Mouse (Mus musculus) skeletal muscle tissue, postnatal 0 days (tissue): ENCODE results near the gene Spns1. TPM values are rescaled to one million over a fixed set of nuclear protein-coding genes. Genes with fewer than 3 reads are reported as not detected.

Experiments
- microRNA-seq, 2 experiments: library from miRNA; unstranded; fragments of <30 nt; microRNA quantifications; one replicate each; pipeline ENCODE4; 2016
- polyA plus RNA-seq: library from polyadenylated mRNA; unstranded; fragments of >200 nt; fragmentation: Nextera tagmentation; extraction: Ambion mirVana; gene quantifications from 2 replicates; pipeline ENCODE4 v1.2.1, GENCODE M21; 2015

Spns1 gene
- 27.8 and 28.4 TPM in 2 replicates for polyA plus RNA-seq

DNA sequence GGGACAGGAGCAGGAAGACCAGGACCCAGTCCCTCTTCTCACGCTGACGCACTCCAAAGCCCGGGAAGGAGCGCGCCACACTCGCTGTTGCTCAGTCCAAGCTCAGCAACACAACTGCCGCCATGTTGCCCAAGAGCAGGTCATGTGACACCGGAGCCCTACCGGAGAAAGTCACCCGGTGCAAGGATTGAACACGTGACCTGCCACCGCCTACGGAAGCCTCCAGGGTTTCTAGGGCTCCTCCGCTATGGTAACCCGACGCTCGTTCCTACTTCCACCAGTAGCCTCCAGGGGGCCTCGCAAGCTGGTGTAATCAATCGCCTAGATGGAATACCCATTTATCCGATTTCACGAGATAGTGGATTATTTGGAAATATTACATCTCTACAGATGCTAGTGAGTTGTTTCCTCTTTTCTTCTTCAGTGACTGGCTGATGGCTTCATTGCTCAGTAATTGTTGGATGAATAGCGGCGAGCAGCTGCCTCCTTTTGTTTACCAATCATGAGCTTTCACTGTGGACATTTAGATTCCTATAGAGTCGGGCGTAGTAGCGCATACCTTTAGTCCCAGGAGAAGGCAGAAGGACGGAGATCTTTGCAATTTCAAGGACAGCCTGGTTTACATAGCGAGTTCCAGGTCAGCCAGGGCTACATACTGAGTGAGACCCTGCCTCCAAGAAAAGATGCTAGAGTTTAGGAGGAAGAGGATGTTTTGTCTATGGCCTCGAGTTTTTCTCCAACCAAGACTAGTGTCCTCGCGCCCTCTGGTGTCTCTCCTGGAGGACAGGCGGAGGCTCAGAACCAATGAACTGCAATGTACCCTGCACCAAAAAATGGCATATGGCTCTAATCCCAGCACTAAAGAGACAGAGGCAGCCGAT is at the start of gene Spns1:
Gene Spns1 (minus strand): TSS at position 173 of the 881 bp plus-strand sequence.

GRCm38 (mm10) chr7:126414725-126415124 is 37.5 kb upstream of the Spns1 start, which contains the start of gene Cd19:
Gene Cd19 (minus strand): TSS chr7:126414889.

GRCm38 (mm10) chr7:126396298-126397119 is 19.3 kb upstream of the Spns1 start, which contains the start of gene Nfatc2ip:
Gene Nfatc2ip (minus strand): TSS chr7:126396737.

GRCm38 (mm10) chr7:126369393-126369792 is 7.9 kb downstream of the Spns1 start, which contains the start of gene Lat:
Gene Lat (minus strand): TSS chr7:126369570.

Small RNA genes lying within 50 kb of the gene (microRNA-seq; reads per million reads assigned to microRNA genes)
- 0 reads per million in 2 experiments for gene Mir7058

Other genes with a start within 250 kb of the Spns1 start
- gene Xpo6, start 176.9 kb downstream of the Spns1 start, polyA plus RNA-seq = 16.2 and 17.3 TPM in 2 replicates
- gene Sbk1, start 104.8 kb downstream of the Spns1 start, polyA plus RNA-seq = 14.2 and 17.3 TPM in 2 replicates
- 1.6 and 1.7 TPM in 2 replicates for gene Lat, start 7.9 kb downstream of the Spns1 start, polyA plus RNA-seq
- gene Nfatc2ip, start 19.3 kb upstream of the Spns1 start, polyA plus RNA-seq = 0.65 and 0.72 TPM in 2 replicates
- gene Cd19, start 37.4 kb upstream of the Spns1 start, polyA plus RNA-seq = 0.17 and 0.21 TPM in 2 replicates
- gene Rabep2, start 51.3 kb upstream of the Spns1 start, polyA plus RNA-seq = 59.8 and 76.2 TPM in 2 replicates
- 6,071 and 7,311 TPM in 2 replicates for gene Atp2a1, start 85.7 kb upstream of the Spns1 start, polyA plus RNA-seq
- gene Sh2b1, start 98.0 kb upstream of the Spns1 start, polyA plus RNA-seq = 39.5 and 42.1 TPM in 2 replicates
- gene Tufm, start 109.9 kb upstream of the Spns1 start, polyA plus RNA-seq = 120 and 126 TPM in 2 replicates
- gene Atxn2l, start 126.0 kb upstream of the Spns1 start, polyA plus RNA-seq = 17.2 and 18.9 TPM in 2 replicates
- 125 and 130 TPM in 2 replicates for gene Eif3c, start 189.0 kb upstream of the Spns1 start, polyA plus RNA-seq
- 0.72 and 1.1 TPM in 2 replicates for gene Apobr, start 207.5 kb upstream of the Spns1 start, polyA plus RNA-seq
- gene Cln3, start 208.4 kb upstream of the Spns1 start, polyA plus RNA-seq = 11.5 and 16.2 TPM in 2 replicates
- not detected in 2 replicates for gene Il27, start 217.5 kb upstream of the Spns1 start, polyA plus RNA-seq